Mouse (Mus musculus) CH12.LX (cell line): ENCODE measurements around the gene Rnf181.
A peak's percentile ranks its signal among the peaks of the same experiment; 100 is the strongest.

ENCODE experiments used
- CHD2 ChIP-seq: IDR thresholded peaks from 2 replicates; pipeline ENCODE4 v1.6.1; 2011; ENCODE audit warnings: low read length, improper control_type of control experiment
- CTCF ChIP-seq, 2 experiments: IDR thresholded peaks in 1 of 2; conservative IDR thresholded peaks in 1 of 2; 2 replicates each; pipeline ENCODE4 v1.5.1; 2011 to 2012; ENCODE audit warnings: low read depth in 2 of 2, low read length in 2 of 2, improper control_type of control experiment in 1 of 2, inconsistent platforms in 1 of 2, mild to moderate bottlenecking in 1 of 2, moderate library complexity in 1 of 2
- ELF1 ChIP-seq: IDR thresholded peaks from 2 replicates; pipeline ENCODE4 v1.6.1; 2014; ENCODE audit warnings: low read depth, mild to moderate bottlenecking, inconsistent platforms, low read length, improper control_type of control experiment
- MAFK ChIP-seq: IDR thresholded peaks from 2 replicates; pipeline ENCODE4 v1.6.1; 2011; ENCODE audit warnings: low read length, improper control_type of control experiment; ENCODE audit not compliant: insufficient replicate concordance
- MXI1 ChIP-seq: IDR thresholded peaks from 2 replicates; pipeline ENCODE4 v1.6.1; 2011; ENCODE audit warnings: mild to moderate bottlenecking, low read depth, low read length, improper control_type of control experiment
- POLR2A ChIP-seq: IDR thresholded peaks from 2 replicates; pipeline ENCODE4 v1.6.1; 2011; ENCODE audit warnings: low read depth, mild to moderate bottlenecking, improper control_type of control experiment, low read length
- USF2 ChIP-seq: conservative IDR thresholded peaks from 2 replicates; pipeline ENCODE4 v1.6.1; 2011; ENCODE audit warnings: low read depth, low read length, improper control_type of control experiment

GRCm38 (mm10) chr6:72401875-72402274 lies 35.1 kb upstream of the Rnf181 start:
- TF ChIP-seq ELF1 (no peak), MXI1 (no peak), POLR2A (no peak), CTCF (conservative IDR thresholded peaks at IDR 0.05 in 1 of 2, IDR thresholded peaks at IDR 0.05 in 1 of 2; ENCODE audit: low read depth in 2 of 2, low read length in 2 of 2) (peak; percentile 86 to 89), MAFK (no peak), CHD2 (no peak), USF2 (no peak)
